Mouse (Mus musculus) T-helper 17 cell (primary cell): ENCODE measurements around the gene Olfr1282.

Experiments
- in situ Hi-C, 2 experiments: fragments of 300-600 bp; cut with MboI, MseI; formaldehyde crosslinking; loops; 1 replicate in 1 of 2; 2 replicates in 1 of 2; pipeline ENCODE4 v1.15.1; 2025; ENCODE audit warnings: high pct_unique_total_duplicates in 2 of 2

Olfr1282 gene

DNA sequence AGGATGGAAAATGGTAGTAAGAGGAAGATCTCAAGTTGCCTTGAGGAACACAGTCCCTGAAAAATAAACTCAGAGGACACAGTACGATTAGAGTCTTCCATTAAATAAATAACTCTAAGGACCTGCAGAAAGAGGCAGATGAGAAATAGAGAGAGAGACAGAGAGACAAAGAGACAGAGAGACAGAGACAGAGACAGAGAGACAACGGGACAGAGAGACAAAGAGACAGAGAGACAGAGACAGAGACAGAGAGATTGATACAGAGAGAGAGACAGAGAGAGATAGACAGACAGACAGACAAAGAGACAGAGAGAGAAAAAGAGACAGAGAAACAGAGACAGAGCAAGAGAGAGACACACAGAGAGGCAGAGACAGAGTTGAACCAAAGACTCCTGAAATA lies at the start of gene Olfr1282:
Olfr1282 (minus strand) TSS at position 101 of the 400 bp plus-strand sequence.
- in situ Hi-C loops: no loop called here

DNA sequence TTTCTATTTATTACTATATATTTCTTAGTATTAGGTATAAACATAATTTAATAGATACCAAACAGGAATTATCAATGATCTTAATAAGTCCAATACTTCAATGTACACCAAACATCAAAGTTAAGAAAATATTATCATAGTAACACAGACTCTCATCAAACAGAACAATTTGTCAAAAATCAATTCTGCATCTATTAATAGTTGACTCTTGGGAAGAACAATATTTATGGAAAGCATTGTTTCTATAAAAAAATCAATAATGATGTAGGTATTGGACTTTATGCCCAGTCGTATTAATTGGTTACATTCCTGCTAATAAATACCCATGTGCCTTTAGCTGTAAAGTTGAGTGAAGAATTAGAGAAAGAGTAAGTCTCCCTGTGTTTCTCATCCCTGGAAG lies 39.3 kb upstream of the Olfr1282 start, which contains the start of gene Olfr1284:
Olfr1284 (plus strand) TSS at position 301 of the 400 bp plus-strand sequence.
- in situ Hi-C loops: loop anchor here in 1 of 2 experiments (10.0 kb wide), 1 partner anchor 80 kb away; no protein-coding TSS in a partner anchor

DNA sequence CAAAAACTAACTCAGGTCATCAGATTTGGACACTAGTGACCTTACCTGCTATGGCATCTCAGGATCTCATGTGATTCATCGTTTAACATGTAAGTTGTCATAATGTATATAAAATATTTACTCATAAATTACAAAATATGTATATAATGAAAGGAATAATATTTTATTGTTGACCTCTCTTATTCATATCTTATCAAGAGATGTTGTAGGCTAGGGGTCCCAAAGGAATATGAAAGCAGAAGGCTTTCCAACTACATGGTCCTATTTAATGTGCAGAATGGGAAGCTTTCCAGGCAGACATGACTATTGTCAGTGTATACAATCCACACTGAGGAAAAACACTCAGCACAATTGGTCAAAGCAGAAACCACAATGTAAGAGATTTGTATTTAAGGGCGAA lies 30.6 kb upstream of the Olfr1282 start, which contains the start of gene Olfr1283:
Olfr1283 (plus strand) TSS at position 301 of the 400 bp plus-strand sequence.
- in situ Hi-C loops: loop anchor here in 1 of 2 experiments (5.0 kb wide), 1 partner anchor 49 kb away; no protein-coding TSS in a partner anchor

DNA sequence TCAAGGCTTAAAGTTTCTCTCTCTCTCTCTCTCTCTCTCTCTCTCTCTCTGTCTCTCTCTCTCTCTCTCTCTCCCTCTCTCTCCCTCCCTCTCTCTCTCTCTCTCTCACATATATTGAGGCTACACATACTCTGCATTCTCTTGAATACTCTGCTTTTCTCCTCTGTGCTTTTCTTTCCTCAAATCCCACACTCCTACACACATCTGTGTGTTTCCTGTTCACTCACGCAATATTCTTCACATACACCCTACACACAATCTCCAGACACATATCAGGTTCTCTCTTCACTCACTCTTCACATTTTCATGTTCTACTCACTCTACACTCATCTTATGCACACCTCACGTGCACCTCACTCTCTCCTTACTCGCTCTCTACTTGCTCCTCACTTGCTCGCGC lies 2.2 kb downstream of the Olfr1282 start:
- in situ Hi-C loops: loop anchor here (5.0 kb wide), 1 partner anchor 84 kb away; no protein-coding TSS in a partner anchor

DNA sequence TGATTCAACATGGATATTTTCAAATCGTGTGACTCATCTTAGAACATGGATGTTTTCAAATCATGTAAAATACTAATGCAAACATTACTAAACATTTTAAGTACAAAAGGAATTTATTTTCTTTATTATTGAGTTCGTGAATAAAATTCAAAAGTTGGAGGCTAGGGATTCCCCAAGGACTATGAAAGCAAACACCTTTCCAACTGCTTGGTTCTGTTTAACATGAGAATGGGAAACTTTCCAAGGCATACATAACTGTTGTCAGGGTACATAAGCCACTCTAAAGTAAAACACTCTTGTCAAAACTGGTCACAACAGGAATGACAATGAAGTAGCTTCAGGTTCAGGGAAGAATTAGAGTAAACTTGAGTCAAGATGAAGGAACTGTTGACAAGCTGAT lies 9.7 kb downstream of the Olfr1282 start, which contains the start of gene Olfr1281:
Olfr1281 (plus strand) TSS at position 301 of the 400 bp plus-strand sequence.
- in situ Hi-C loops: no loop called here

DNA sequence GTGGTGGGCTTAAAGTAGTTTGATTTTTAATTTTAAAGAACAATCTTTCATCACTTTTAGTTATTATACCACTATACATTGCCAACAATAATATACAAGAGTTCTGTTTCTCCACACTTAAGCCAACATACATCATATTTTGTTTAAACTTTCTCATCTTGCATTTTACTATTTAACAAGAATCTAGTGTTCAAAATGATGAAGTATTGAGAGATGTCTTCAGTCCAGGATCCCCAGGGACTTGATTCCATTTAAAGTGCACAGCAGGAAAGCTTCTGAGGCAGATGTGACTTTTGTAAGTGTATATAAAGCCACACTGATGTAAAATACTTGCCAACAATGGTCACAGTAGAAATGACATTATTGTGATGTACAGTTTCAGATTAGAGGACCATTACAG lies 22.2 kb downstream of the Olfr1282 start, which contains the start of gene Olfr1280:
Olfr1280 (plus strand) TSS at position 301 of the 400 bp plus-strand sequence.
- in situ Hi-C loops: no loop called here

DNA sequence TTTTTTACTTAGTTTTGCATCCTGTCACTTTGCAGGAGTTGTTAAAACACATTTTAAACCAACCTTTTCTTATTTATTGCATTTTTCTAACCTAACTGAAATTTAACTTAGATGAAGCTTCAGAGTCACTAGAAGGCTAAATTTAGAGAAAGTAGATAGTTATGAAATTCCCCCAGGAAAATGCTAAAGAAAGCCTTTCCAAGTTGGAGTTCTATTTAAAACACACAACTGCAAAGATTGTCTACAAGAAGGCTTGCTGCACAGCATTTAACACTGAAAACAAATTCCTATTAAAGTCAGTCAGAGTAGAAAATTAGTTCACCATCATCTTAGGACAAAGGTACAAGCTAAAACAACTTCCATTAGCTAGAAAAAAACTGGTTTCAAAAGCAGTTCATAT lies 35.5 kb downstream of the Olfr1282 start, which contains the start of gene Olfr1279:
Olfr1279 (plus strand) TSS at position 262 of the 400 bp plus-strand sequence.
- in situ Hi-C loops: no loop called here

DNA sequence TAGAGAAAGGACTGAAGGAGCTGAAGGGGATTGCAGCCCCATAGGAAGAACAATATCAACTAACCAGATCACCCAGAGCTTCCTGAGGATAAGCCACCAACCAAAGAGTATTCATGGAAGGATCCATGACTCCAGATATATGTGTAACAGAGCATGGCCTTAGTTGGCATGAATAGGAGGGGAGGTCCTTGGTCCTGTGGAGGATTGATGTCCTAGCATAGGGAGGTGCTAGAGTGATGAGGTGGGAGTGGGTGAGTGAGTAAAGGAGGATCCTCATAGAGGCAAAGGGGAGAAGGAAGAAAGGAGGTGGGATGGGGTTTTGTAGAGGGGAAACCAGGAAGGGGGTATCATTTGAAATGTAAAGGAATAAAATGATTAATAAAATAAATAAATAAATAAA lies 37.3 kb downstream of the Olfr1282 start:
- in situ Hi-C loops: no loop called here

DNA sequence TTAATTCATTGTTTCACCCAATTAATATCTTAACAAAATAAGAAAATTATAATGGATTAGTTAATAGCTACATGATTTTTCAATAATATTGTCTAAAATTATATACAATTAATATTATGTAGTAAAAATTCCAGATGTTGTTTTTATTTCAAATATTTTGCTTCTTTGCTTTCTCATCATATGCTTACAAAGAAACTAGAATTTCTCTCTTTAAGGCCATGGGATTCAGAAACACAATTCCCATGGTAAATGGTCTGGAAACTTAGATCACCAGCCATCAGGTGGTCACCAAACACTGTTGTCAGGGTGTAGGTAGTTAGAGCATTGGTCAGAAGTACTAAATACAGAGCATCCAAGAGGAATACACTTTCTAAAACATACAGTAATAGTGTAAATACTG lies 46.0 kb downstream of the Olfr1282 start, which contains the start of gene Olfr1278:
Olfr1278 (plus strand) TSS at position 301 of the 400 bp plus-strand sequence.
- in situ Hi-C loops: no loop called here
